Mouse (Mus musculus) lung, adult 2 months (tissue): ENCODE measurements at regions not wholly inside any gene's neighbourhood (a gene's known extent, or its start where the extent isn't known, plus 50 kb on each side); places are given as distances from the start of the nearest gene placed in this dataset.

ENCODE experiments used
- CTCF ChIP-seq: fragments of 200-500 bp; IDR thresholded peaks from 2 replicates; pipeline ENCODE4 v1.5.1; 2011; ENCODE audit warnings: mild to moderate bottlenecking, low read length, control low read depth; ENCODE audit not compliant: insufficient read depth
- POLR2A ChIP-seq: fragments of 200-500 bp; IDR thresholded peaks from 2 replicates; pipeline ENCODE4 v1.6.1; 2011; ENCODE audit warnings: low read depth, mild to moderate bottlenecking, control low read depth, low read length, borderline replicate concordance; ENCODE audit errors: extremely low read depth

DNA sequence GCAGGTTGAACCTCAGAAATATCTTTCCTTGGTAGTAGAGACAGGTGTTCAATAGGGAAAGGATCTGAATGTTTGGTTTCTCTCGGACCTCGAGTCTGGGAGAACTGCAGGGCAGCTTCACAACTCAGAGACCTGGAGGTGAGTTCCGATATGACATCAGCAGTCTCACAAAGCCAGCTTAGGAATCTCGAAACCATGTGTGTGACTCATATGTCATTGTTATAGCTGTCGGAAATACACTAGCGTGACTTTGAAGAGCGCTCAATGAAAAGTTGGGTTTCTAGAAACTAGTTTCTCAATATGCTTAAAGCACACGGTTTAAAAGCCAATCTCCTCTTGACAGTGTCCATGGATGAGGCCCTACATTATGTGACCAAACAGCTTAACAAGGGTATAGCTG, 485.9 kb upstream of the Klf4 start:
- TF ChIP-seq CTCF (no peak), POLR2A (no peak)
